Mouse (Mus musculus): ENCODE results near the gene Gsap.

Gene Gsap

DNA sequence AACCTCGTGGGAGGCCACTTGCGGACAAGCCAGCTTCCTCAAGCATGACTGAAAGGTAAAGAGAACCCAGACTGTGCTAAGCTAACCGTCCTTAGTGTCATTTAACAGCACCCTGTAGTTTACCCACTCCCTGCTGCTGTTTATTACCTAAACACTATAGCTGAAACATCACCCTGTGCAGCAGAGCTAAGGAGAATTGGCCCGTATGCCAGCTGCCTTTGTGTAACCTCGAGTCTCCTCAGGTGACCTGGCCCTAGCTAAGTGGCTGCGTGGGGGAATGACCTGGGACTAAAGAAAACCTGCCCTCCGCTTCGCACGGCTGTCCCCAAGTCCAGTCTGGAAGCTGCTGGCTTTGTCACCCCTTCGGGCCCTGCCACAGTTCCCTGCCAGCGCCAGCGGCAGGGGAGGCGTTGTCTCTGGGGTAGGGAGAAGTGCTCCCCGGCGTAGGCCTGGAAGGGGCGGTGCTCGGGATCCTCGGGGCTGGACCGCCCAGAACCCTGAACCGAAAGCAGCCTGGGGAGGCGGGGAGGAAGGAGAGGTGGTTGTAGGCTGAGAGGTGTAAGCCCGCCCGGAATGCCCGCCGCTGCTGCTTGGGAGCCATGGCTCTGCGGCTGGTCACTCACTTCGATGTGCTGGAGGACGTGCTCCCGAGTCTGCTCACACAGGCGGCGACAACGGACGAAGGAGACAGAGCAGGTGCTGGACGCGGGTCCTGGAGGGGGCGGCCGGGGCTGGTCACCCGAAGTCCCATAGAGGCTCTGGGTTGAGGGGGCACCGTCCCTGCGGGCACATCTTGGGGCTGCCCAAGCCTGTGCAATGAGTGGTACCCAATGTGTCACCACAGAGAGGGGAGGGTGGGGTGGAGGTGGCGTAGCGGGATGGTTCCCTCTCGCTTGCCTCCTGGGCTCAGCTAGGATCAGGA lies at the start of gene Gsap:
Gsap (plus strand) TSS at position 492 of the 922 bp plus-strand sequence.
- peak; percentile 99 for DNase-seq

GRCm38 (mm10) chr5:21136575-21136974 lies 49.5 kb upstream of the Gsap start:
- DNase-seq, result no peak

GRCm38 (mm10) chr5:21139505-21139904 lies 46.5 kb upstream of the Gsap start:
- peak; percentile 98 for DNase-seq

- peak; percentile 92 for DNase-seq
Measured at GRCm38 (mm10) chr5:21141133-21141551, 44.9 kb upstream of the Gsap start.

DNA sequence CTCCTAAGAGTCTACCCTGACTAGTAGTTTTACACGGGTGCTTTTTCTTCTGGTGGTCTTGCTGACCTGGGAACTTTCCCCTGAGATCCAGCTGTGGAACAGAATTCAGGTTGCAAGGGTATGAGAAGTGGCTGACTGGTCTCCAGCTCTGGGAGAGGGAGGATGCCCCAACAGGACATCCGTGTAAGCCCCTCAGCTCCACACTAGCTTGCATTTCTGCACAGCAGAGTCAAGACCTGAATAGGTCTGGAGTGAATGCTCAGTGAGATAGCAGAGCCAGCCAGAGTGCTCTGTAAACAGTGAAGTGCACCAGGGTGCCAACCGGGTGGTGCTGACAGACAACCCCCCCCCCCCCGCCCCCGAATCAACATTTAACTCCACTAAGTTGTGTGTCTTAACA lies 44.4 kb upstream of the Gsap start:
- DNase-seq, result no peak

DNA sequence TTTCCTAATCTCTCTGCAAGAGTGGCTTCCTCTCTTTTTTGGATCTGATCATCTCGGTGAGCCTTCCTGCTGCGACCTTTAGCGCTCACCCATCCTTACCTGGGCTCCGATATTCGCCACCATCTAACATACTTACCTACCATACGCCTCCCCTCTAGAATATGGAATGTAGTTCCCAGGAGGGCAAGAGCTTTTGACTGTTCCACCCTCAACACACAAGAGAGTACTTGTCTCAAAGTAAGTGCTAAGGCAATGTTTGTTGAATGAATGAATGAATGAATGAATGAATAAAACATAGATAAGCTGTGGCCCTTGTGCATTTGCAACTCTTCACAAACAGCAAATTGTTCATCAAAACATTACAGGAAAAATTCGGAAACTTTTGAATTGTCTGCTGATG lies 43.0 kb upstream of the Gsap start:
- no peak for DNase-seq

- peak; percentile 99 for DNase-seq
Measured at GRCm38 (mm10) chr5:21144506-21145169, 41.4 kb upstream of the Gsap start.

DNA sequence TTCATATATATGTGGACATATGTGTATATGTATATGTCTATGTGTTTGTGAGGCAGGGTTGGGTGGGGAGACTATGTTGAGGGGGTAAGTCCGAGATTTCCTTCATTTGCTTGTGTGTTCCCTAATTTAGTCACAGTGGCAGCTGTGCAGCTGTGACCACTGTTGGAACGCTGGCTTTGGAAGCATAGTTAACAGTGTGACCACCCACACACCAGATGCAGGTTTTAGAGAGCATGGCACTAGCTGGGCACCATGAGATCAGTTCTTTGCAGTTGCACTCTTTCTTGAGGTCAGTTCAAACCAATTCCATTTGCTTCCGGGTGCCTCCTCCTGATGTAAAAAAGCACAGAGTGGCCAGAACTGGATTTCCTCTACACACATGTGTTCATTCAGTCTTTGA lies 37.7 kb upstream of the Gsap start:
- DNase-seq, result peak; percentile 65

DNA sequence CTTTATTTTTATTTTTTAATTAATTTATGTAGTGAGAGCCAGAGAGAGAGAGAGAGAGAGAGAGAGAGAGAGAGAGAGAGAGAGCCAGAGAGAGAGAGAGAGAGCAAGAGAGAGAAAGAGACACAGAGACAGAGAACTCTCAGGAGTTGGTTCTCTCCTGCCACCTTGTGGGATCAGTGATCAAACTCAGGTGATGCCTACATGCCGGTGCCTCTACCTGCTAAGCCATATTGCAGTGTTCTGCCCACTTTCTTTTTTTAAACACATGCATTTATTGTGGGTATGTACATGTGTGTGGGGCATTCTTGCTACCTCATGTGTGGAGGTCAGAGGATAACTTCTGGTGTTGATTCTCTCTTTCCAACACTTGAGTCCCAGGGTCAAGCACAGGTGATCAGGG lies 32.4 kb upstream of the Gsap start:
- peak; percentile 72 for DNase-seq

DNA sequence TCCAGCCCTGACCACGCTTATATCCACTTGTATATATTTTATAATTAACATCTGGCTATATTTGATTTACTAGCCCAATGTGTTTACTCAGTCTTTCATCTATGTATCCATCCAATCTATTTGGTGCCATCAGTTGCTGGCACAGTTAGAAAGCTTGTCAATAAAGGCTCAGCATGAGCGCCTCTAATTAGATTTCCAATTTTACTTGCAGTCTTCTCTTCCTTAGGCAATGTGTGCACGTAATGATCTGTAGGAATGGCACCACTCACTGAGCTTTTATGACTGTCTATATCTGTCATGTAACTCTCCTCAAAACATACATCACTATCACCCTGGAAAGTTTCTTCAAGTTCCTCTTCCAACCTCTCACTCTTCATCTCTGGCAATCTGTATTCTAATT lies 29.3 kb upstream of the Gsap start:
- DNase-seq, result peak; percentile 68

GRCm38 (mm10) chr5:21159536-21159935 lies 26.5 kb upstream of the Gsap start:
- DNase-seq, result peak; percentile 64

DNA sequence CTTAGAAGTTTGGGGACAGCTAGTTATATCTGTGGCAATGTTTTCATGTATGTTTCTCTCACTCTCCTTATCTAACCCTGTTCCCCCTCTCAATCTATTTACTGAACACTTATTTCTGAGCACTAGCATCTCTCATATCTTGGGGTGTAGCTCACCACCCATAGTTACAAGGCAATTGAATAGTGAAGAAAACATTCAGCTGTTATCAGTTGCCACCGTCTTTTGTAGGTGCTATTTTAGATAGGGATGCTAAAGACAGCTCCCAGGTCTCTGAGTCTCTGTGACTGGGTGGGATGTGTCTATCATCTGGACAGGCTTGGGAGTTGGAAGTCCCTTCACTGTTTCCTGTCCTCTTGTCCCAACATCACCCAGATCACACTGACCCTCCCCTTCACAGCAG lies 25.3 kb upstream of the Gsap start:
- peak; percentile 58 for DNase-seq

GRCm38 (mm10) chr5:21163421-21163820 lies 22.6 kb upstream of the Gsap start:
- DNase-seq, result no peak

DNA sequence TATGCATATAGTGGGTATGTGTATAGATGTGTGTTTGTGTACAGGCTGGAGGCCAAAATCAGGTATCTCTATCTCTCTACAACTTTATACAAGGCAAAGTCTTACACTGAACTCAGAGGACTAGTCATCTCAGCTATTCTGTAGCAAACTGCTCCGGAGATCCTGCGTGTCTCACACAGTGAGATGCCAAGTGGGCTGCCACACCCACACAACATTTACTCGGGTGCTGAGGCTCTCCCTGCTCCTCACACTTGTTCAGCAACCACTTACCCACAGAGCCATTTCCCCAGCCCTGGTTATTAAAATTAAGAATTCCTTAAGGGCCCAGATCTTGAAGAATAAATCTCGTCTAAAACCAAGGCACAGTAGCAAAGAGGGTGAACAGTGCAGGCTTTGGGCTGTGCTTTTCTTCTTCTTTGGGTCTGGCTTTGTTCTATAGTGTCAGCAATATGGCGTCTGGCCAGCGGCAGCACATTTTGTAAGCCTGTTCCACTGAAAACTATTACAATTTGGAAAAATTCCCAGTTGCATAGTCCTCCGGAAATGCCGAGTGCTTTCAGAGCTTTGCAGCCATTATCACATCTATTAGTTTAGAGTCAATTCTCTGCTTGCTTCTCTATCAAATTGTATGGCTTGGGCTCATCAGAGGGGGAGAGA lies 17.2 kb upstream of the Gsap start:
- DNase-seq, result peak; percentile 92

DNA sequence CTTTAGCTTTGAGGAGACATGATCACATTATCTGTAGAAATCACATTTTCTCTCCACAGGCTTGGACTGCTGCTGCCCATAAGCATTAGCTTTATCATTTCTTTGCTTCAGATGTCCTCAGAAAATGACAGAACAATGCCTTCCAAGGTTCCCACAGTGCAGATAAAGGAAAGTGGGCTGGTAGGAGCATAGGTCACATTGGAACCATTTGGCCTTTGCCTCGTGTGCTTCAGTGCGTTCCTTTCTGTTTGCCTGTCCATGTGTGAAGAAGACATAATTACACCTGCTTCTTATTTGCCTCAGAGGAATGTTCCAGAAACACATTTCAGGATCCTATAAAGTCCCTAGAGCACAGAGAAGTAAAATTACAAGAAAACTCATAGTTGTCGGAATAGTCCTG lies 16.7 kb upstream of the Gsap start:
- DNase-seq, result no peak

- peak; percentile 10 for DNase-seq
Measured at GRCm38 (mm10) chr5:21169877-21170276, 16.2 kb upstream of the Gsap start.

DNA sequence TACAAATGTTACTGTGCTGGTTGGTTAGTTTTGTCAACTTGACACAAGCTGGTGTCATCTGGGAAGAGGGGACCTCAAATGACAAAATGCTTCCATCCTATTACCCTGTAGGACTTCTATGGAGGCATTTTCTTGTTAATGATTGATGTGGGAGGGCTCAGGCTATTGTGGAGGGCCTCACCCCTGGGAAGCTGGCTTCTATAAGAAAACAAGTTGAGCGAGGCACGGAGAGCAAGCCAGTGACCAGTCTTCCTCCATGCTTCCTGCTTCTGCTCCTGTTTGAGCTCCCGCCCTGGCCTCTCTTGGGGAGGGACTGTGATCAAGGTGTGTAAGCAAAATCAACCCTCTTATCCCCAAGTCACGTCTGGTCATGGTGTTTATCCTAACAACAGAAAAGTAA lies 15.6 kb upstream of the Gsap start:
- peak; percentile 63 for DNase-seq

DNA sequence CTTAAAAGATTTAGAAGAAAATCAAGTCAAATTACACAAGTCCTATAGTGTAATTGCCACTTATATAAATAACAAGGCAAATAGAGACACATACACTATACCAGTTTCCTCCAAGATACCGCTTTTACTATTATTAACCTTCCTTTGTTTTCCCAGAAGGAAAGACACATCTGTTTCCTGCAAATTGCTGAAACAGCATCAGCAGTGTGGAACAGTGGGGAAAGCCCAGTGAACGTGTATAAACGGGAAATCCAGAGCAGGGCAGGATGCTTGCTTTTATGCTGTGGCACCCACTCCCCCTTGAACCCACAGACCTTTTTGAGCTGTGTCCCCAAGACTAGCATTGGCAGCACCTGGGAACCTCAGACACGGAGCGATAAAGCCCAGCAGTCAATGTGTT lies 15.2 kb upstream of the Gsap start:
- peak; percentile 86 for DNase-seq

- DNase-seq, result peak; percentile 77
Measured at GRCm38 (mm10) chr5:21171336-21171735, 14.7 kb upstream of the Gsap start.

- DNase-seq, result peak; percentile 71
Measured at GRCm38 (mm10) chr5:21172316-21172715, 13.7 kb upstream of the Gsap start.

- DNase-seq, result no peak
Measured at GRCm38 (mm10) chr5:21175132-21176112, 10.6 kb upstream of the Gsap start.

DNA sequence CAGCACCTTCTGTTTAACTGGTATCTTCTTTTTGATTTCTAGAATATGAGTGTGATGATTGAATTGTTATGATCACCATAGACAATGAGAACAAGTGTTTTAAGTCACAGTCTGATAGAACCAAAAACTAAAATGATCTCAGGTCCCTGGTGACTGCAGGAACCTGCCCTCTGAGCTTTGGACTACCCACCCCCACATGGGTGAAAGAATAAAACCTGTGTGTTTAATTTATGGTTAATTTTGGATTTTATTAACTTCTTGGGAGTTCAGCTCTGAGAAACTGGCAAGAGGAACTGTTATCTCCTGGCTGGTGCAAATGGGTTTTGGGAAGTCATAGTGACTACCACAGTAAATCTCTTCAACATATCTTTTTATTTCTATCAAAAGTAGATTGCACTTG lies 6.6 kb upstream of the Gsap start:
- no peak for DNase-seq

Measured in heart, adult 11 months (tissue).